Mouse (Mus musculus) testis, postnatal 14 days (tissue): ENCODE results near the gene Nars2.

Source experiments
- DNase-seq: peaks from one replicate; pipeline ENCODE4 v3.0.0; 2021; ENCODE audit warnings: low spot score

Gene Nars2

GRCm38 (mm10) chr7:96971027-96971996 is 20.0 kb downstream of the Nars2 start:
- no peak for DNase-seq

GRCm38 (mm10) chr7:96972138-96972904 is 21.0 kb downstream of the Nars2 start:
- DNase-seq: no peak

GRCm38 (mm10) chr7:96975914-96976313 is 24.6 kb downstream of the Nars2 start:
- DNase-seq: no peak

GRCm38 (mm10) chr7:96977209-96977608 is 25.9 kb downstream of the Nars2 start:
- no peak for DNase-seq

- no peak for DNase-seq
Observed at GRCm38 (mm10) chr7:96981366-96981765, 30.1 kb downstream of the Nars2 start.

GRCm38 (mm10) chr7:96983660-96984347 is 32.5 kb downstream of the Nars2 start:
- DNase-seq: no peak

- DNase-seq: peak; percentile 39
Observed at GRCm38 (mm10) chr7:96985798-96986197, 34.5 kb downstream of the Nars2 start.

GRCm38 (mm10) chr7:96986795-96987445 is 35.6 kb downstream of the Nars2 start:
- DNase-seq: no peak

GRCm38 (mm10) chr7:96987676-96988075 is 36.4 kb downstream of the Nars2 start:
- peak; percentile 21 for DNase-seq

GRCm38 (mm10) chr7:97012956-97013355 is 61.7 kb downstream of the Nars2 start:
- peak; percentile 82 for DNase-seq

- no peak for DNase-seq
Observed at GRCm38 (mm10) chr7:97018005-97018404, 66.7 kb downstream of the Nars2 start.

GRCm38 (mm10) chr7:97018418-97018817 is 67.1 kb downstream of the Nars2 start:
- peak; percentile 24 for DNase-seq

- DNase-seq: no peak
Observed at GRCm38 (mm10) chr7:97019303-97019702, 68.0 kb downstream of the Nars2 start.

- DNase-seq: no peak
Observed at GRCm38 (mm10) chr7:97026772-97027358, 75.6 kb downstream of the Nars2 start.

GRCm38 (mm10) chr7:97029151-97029550 is 77.8 kb downstream of the Nars2 start:
- DNase-seq: no peak

GRCm38 (mm10) chr7:97032412-97032811 is 81.1 kb downstream of the Nars2 start:
- no peak for DNase-seq

GRCm38 (mm10) chr7:97039641-97040040 is 88.3 kb downstream of the Nars2 start:
- DNase-seq: no peak

GRCm38 (mm10) chr7:97041868-97042449 is 90.7 kb downstream of the Nars2 start:
- no peak for DNase-seq

- no peak for DNase-seq
Observed at GRCm38 (mm10) chr7:97042981-97043380, 91.7 kb downstream of the Nars2 start.

GRCm38 (mm10) chr7:97060966-97061365 is 109.7 kb downstream of the Nars2 start:
- no peak for DNase-seq

GRCm38 (mm10) chr7:97071512-97071911 is 120.2 kb downstream of the Nars2 start:
- DNase-seq: no peak
